Mouse (Mus musculus) stomach, postnatal 0 days (tissue): ENCODE measurements at regions not wholly inside any gene's neighbourhood (a gene's known extent, or its start where the extent isn't known, plus 50 kb on each side); places are given as distances from the start of the nearest gene placed in this dataset.

Source experiments
- CTCF ChIP-seq: IDR thresholded peaks from 2 replicates; pipeline ENCODE4 v1.5.1; 2016; ENCODE audit warnings: antibody characterized with exemption, low read depth, mild to moderate bottlenecking, moderate library complexity
- EP300 ChIP-seq: optimal IDR thresholded peaks from 2 replicates; pipeline ENCODE3; 2016; ENCODE audit warnings: antibody characterized with exemption

DNA sequence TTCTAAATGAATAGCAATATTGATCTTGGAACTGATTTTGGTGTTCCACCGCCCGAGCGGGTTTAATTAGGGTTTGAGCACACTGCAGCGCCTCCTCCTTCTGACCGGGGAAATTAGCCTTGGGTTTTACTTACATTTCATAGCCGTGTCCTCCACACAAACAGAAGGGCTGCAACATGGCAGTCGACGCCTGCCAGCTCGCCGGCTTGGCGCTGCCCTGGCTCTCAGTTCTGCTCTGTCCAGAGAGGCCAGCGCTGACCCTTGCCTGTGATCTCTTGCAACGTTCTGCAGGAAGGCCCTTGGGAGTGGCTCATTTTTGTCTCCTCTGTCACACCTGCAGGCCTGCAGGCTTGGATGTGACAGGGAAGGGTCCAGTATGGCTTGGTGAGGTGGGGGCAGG, 135.2 kb downstream of the Hmg20a start:
- TF ChIP-seq CTCF: no peak
- no peak for TF ChIP-seq EP300
